Comparison of ENCODE assay signal across 10 mouse cellular contexts in the genomic region with DNA sequence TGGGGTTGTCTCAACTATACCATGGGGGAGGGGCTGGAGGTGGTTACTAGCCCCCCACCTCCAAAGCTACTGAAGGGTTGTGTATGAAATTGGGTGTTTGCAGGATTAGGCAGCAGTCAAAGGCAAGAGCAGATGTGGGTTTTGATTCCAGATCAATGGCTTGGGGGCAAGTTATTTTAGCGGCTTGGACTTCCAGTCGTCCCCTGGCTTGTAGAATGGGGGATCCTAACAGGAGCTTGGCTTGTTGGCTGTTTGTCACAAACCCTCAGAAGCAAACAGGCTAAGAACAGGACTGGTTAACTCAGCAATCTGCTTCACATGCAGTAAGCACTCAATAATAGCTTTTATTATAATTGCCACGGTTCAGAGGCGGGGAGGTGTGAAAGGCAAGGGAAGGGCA. TPM values are rescaled to one million over a fixed set of nuclear protein-coding genes. Genes with fewer than 3 reads are reported as not detected.
A peak's percentile ranks its signal among the peaks of the same experiment; 100 is the strongest.
DNase-seq lines count a peak whose midpoint lies in the region; ATAC-seq and TF ChIP-seq lines count a peak whose summit lies in the region.
"Had no signal": no experiment of that assay in that cellular context is flagged by ENCODE, and none has a peak within 500 bp of the region (broad histone marks: within the 10 kb centered on the region; RNA-seq: fewer than 3 reads in every experiment).

No protein-coding gene starts in this region.

- TF ChIP-seq CTCF in lung, embryonic 14.5 days (IDR thresholded peaks at IDR 0.05; ENCODE audit: low read depth) = no peak
- TF ChIP-seq CTCF in stomach, postnatal 0 days (IDR thresholded peaks at IDR 0.05; ENCODE audit: low read depth) = no peak

- peaks cover 59% of the 10 kb centered on the region for H3K36me3 ChIP-seq in lung, embryonic 14.5 days (ENCODE audit: insufficient read depth)
- H3K36me3 ChIP-seq in forebrain, embryonic 16.5 days (ENCODE audit: control insufficient read depth, insufficient read depth) = peaks cover 11% of the 10 kb centered on the region; the same call in 1 of the 2 replicates
- peaks cover 55% of the 10 kb centered on the region for H3K36me3 ChIP-seq in limb, embryonic 15.5 days
- H3K36me3 ChIP-seq in stomach, postnatal 0 days (ENCODE audit: control insufficient read depth, insufficient read depth, low read length) = peaks cover 17% of the 10 kb centered on the region

- H3K27ac ChIP-seq in lung, embryonic 14.5 days (ENCODE audit: low read depth) = no peak overlapping the region; the same call in 1 of the 2 replicates
- peak overlapping the region; percentile 97 for H3K27ac ChIP-seq in forebrain, embryonic 16.5 days (ENCODE audit: low read length)
- no peak overlapping the region for H3K27ac ChIP-seq in limb, embryonic 15.5 days
- H3K27ac ChIP-seq in stomach, postnatal 0 days (replicated peaks) = peak overlapping the region; percentile 61

- peak overlapping the region; percentile 77 for H3K4me2 ChIP-seq in lung, embryonic 14.5 days
- peak overlapping the region; percentile 74 for H3K4me2 ChIP-seq in forebrain, embryonic 16.5 days (ENCODE audit: low read length)
- H3K4me2 ChIP-seq in limb, embryonic 15.5 days = peak overlapping the region; percentile 90
- no peak overlapping the region for H3K4me2 ChIP-seq in stomach, postnatal 0 days (replicated peaks; ENCODE audit: low read depth)

- 78% methylated on average over 4 of the region's 4 CpGs for WGBS in lung, embryonic 14.5 days
- WGBS in forebrain, embryonic 16.5 days = 46% methylated on average over 4 of the region's 4 CpGs
- 57% methylated on average over 4 of the region's 4 CpGs for WGBS in limb, embryonic 15.5 days
- 69% methylated on average over 4 of the region's 4 CpGs for WGBS in stomach, postnatal 0 days

- no peak for TF ChIP-seq EP300 in stomach, postnatal 0 days (optimal IDR thresholded peaks at IDR 0.05)

- no peaks in the 10 kb centered on the region for H3K9me3 ChIP-seq in lung, embryonic 14.5 days (ENCODE audit: low read depth, low read length)
- H3K9me3 ChIP-seq in forebrain, embryonic 16.5 days (ENCODE audit: control insufficient read depth, low read length) = no peaks in the 10 kb centered on the region
- no peaks in the 10 kb centered on the region for H3K9me3 ChIP-seq in limb, embryonic 15.5 days
- no peaks in the 10 kb centered on the region for H3K9me3 ChIP-seq in stomach, postnatal 0 days (ENCODE audit: control insufficient read depth, low read length)

- H3K27me3 ChIP-seq in lung, embryonic 14.5 days (ENCODE audit: insufficient read depth, low read length) = no peaks in the 10 kb centered on the region
- H3K27me3 ChIP-seq in forebrain, embryonic 16.5 days (replicated peaks; ENCODE audit: control insufficient read depth, insufficient read depth, low read length) = no peaks in the 10 kb centered on the region
- no peaks in the 10 kb centered on the region for H3K27me3 ChIP-seq in limb, embryonic 15.5 days
- no peaks in the 10 kb centered on the region for H3K27me3 ChIP-seq in stomach, postnatal 0 days (ENCODE audit: control insufficient read depth, insufficient read depth, low read length)

- ATAC-seq in lung, embryonic 14.5 days (ENCODE audit: insufficient read depth) = no peak
- no peak for ATAC-seq in forebrain, embryonic 16.5 days
- ATAC-seq in limb, embryonic 15.5 days (ENCODE audit: insufficient number of reproducible peaks, low FRiP score, low TSS enrichment, low read depth) = no peak
- ATAC-seq in stomach, postnatal 0 days (ENCODE audit: low FRiP score, low TSS enrichment) = no peak

- H3K4me3 ChIP-seq in lung, embryonic 14.5 days (ENCODE audit: low read depth, low read length) = no peak overlapping the region
- peak overlapping the region; percentile 69 for H3K4me3 ChIP-seq in forebrain, embryonic 16.5 days (replicated peaks; ENCODE audit: low read length)
- H3K4me3 ChIP-seq in limb, embryonic 15.5 days = no peak overlapping the region
- no peak overlapping the region for H3K4me3 ChIP-seq in stomach, postnatal 0 days (ENCODE audit: low read depth, low read length)

- no peak overlapping the region; the same call in 1 of the 2 replicates for H3K9ac ChIP-seq in lung, embryonic 14.5 days
- peak overlapping the region; percentile 96 for H3K9ac ChIP-seq in forebrain, embryonic 16.5 days (replicated peaks; ENCODE audit: low read depth, low read length)
- H3K9ac ChIP-seq in limb, embryonic 15.5 days = no peak overlapping the region
- no peak overlapping the region for H3K9ac ChIP-seq in stomach, postnatal 0 days (ENCODE audit: low read length)

- 0 out of 2 replicates have a peak, but pooled peaks cover 3% of the 10 kb centered on the region for H3K4me1 ChIP-seq in lung, embryonic 14.5 days (ENCODE audit: insufficient read depth)
- H3K4me1 ChIP-seq in forebrain, embryonic 16.5 days (replicated peaks; ENCODE audit: control insufficient read depth, insufficient read depth, low read length) = peaks cover 41% of the 10 kb centered on the region
- H3K4me1 ChIP-seq in limb, embryonic 15.5 days = peaks cover 38% of the 10 kb centered on the region
- H3K4me1 ChIP-seq in stomach, postnatal 0 days (replicated peaks; ENCODE audit: control insufficient read depth, insufficient read depth) = peaks cover 2% of the 10 kb centered on the region; the same call in 1 of the 2 replicates

- DNase-seq in lung, embryonic 14.5 days = no peak
- no peak for DNase-seq in lung, postnatal 4 days
- DNase-seq in stomach, postnatal 0 days (ENCODE audit: low spot score) = no peak
- no peak for DNase-seq in thymus, postnatal 4 days
- no peak for DNase-seq in adrenal gland, adult (ENCODE audit: inconsistent age in 2 of 2, low spot score in 1 of 2)
- DNase-seq: adrenal gland, adult 2 months; gastrocnemius, postnatal 10 days; kidney, postnatal 36 days had no signal

RNA-seq across cellular contexts. Expression of gene Ctxn1, which starts 1.7 kb away (rescaled TPM):
- 65.7 and 80.7 TPM in 2 replicates for polyA plus RNA-seq in lung, embryonic 14.5 days (2014; fragmentation: Nextera tagmentation; extraction: Ambion mirVana)
- polyA plus RNA-seq in forebrain, embryonic 16.5 days (2015; fragmentation: Nextera tagmentation; extraction: Ambion mirVana) = 417 and 424 TPM in 2 replicates
- polyA plus RNA-seq in limb, embryonic 15.5 days (2015; fragmentation: Nextera tagmentation; extraction: Ambion mirVana) = 46.2 and 49.8 TPM in 2 replicates
- polyA plus RNA-seq in stomach, postnatal 0 days (2015; fragmentation: Nextera tagmentation; extraction: Ambion mirVana) = 43.9 and 53.1 TPM in 2 replicates

RNA-seq across cellular contexts. Expression of gene Snapc2, which starts 4.5 kb away (rescaled TPM):
- 60.6 and 63.5 TPM in 2 replicates for polyA plus RNA-seq in lung, embryonic 14.5 days (2014; fragmentation: Nextera tagmentation; extraction: Ambion mirVana)
- 65.8 and 69.8 TPM in 2 replicates for polyA plus RNA-seq in forebrain, embryonic 16.5 days (2015; fragmentation: Nextera tagmentation; extraction: Ambion mirVana)
- 50.6 and 55.9 TPM in 2 replicates for polyA plus RNA-seq in limb, embryonic 15.5 days (2015; fragmentation: Nextera tagmentation; extraction: Ambion mirVana)
- polyA plus RNA-seq in stomach, postnatal 0 days (2015; fragmentation: Nextera tagmentation; extraction: Ambion mirVana) = 33.8 and 35.6 TPM in 2 replicates

RNA-seq across cellular contexts. Expression of gene Tgfbr3l, which starts 9.3 kb away (rescaled TPM):
- polyA plus RNA-seq in lung, embryonic 14.5 days (2014; fragmentation: Nextera tagmentation; extraction: Ambion mirVana) = 2.0 and 3.2 TPM in 2 replicates
- 2.6 and 3.3 TPM in 2 replicates for polyA plus RNA-seq in forebrain, embryonic 16.5 days (2015; fragmentation: Nextera tagmentation; extraction: Ambion mirVana)
- polyA plus RNA-seq in limb, embryonic 15.5 days (2015; fragmentation: Nextera tagmentation; extraction: Ambion mirVana) = 2.8 and 4.2 TPM in 2 replicates
- polyA plus RNA-seq in stomach, postnatal 0 days (2015; fragmentation: Nextera tagmentation; extraction: Ambion mirVana) = 1.1 and 1.7 TPM in 2 replicates

RNA-seq across cellular contexts. Expression of gene Timm44, which starts 18.4 kb away (rescaled TPM):
- polyA plus RNA-seq in lung, embryonic 14.5 days (2014; fragmentation: Nextera tagmentation; extraction: Ambion mirVana) = 74.9 and 77.0 TPM in 2 replicates
- polyA plus RNA-seq in forebrain, embryonic 16.5 days (2015; fragmentation: Nextera tagmentation; extraction: Ambion mirVana) = 41.1 and 44.5 TPM in 2 replicates
- 52.0 and 52.9 TPM in 2 replicates for polyA plus RNA-seq in limb, embryonic 15.5 days (2015; fragmentation: Nextera tagmentation; extraction: Ambion mirVana)
- 37.8 and 38.4 TPM in 2 replicates for polyA plus RNA-seq in stomach, postnatal 0 days (2015; fragmentation: Nextera tagmentation; extraction: Ambion mirVana)

RNA-seq across cellular contexts. Expression of gene Gm49320, which starts 18.7 kb away (rescaled TPM):
- 1.2 and 1.5 TPM in 2 replicates for polyA plus RNA-seq in lung, embryonic 14.5 days (2014; fragmentation: Nextera tagmentation; extraction: Ambion mirVana)
- polyA plus RNA-seq in forebrain, embryonic 16.5 days (2015; fragmentation: Nextera tagmentation; extraction: Ambion mirVana) = 0.98 and 1.3 TPM in 2 replicates
- 0.90 and 1.4 TPM in 2 replicates for polyA plus RNA-seq in limb, embryonic 15.5 days (2015; fragmentation: Nextera tagmentation; extraction: Ambion mirVana)
- 0.42 and 0.56 TPM in 2 replicates for polyA plus RNA-seq in stomach, postnatal 0 days (2015; fragmentation: Nextera tagmentation; extraction: Ambion mirVana)

Comparison
In these comparisons a context has a peak if more than half of its experiments do, and no peak if none do; other contexts are left out.
1. H3K27ac ChIP-seq: peak in forebrain, embryonic 16.5 days (single experiment) and stomach, postnatal 0 days (single experiment); none in lung, embryonic 14.5 days (single experiment) and limb, embryonic 15.5 days (single experiment).